Mouse (Mus musculus): ENCODE measurements at regions not wholly inside any gene's neighbourhood (a gene's known extent, or its start where the extent isn't known, plus 50 kb on each side); places are given as distances from the start of the nearest gene placed in this dataset.

- Histone ChIP-seq H3K36me3 (ENCODE audit: control insufficient read depth, insufficient read depth, low read length) (no peaks in the 10 kb centered on the region), H3K9me3 (ENCODE audit: control insufficient read depth, low read length) (no peaks in the 10 kb centered on the region), H3K27me3 (ENCODE audit: control insufficient read depth, insufficient read depth, low read depth, low read length) (no peaks in the 10 kb centered on the region), H3K27ac (ENCODE audit: low read length) (no peak overlapping the region), H3K4me1 (replicated peaks; ENCODE audit: control insufficient read depth, insufficient read depth, low read length) (no peaks in the 10 kb centered on the region), H3K4me2 (ENCODE audit: low read depth, low read length) (no peak overlapping the region), H3K9ac (ENCODE audit: low read length) (no peak overlapping the region), H3K4me3 (ENCODE audit: low read length) (no peak overlapping the region)
- WGBS, result 57% methylated on average over 6 of the region's 6 CpGs
- ATAC-seq (ENCODE audit: low read depth), result no peak
Measured at GRCm38 (mm10) chr2:75406721-75407455, 252.2 kb upstream of the Hnrnpa3 start.

DNA sequence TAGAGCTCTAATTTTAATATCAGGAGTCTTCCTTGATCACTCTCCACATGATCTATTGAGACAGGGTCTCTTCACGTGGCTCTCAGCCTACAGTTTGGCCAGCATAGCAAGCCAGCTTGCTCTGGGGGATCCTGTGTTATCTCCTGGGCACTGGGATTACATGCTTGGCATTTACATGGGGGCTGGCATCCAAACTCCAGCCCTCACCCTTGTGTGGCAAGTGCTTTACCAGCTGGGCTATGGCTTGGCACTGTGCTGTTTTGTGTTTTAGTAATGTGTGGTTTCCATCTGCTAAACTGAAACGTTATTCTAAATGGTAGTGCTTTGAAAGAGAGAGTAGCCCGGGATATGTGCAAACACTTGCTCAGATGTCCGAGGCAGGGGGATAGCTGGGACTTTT lies 251.5 kb upstream of the Hnrnpa3 start:
- no peaks in the 10 kb centered on the region for H3K9me3 ChIP-seq (ENCODE audit: control insufficient read depth, low read length)
- H3K4me1 ChIP-seq (replicated peaks; ENCODE audit: control insufficient read depth, insufficient read depth, low read length), result no peaks in the 10 kb centered on the region
- 70% methylated on average over 4 of the region's 4 CpGs for WGBS
- H3K27me3 ChIP-seq (ENCODE audit: control insufficient read depth, insufficient read depth, low read depth, low read length), result no peaks in the 10 kb centered on the region
- H3K4me2 ChIP-seq (ENCODE audit: low read depth, low read length), result no peak overlapping the region
- no peak overlapping the region for H3K4me3 ChIP-seq (ENCODE audit: low read length)
- no peaks in the 10 kb centered on the region for H3K36me3 ChIP-seq (ENCODE audit: control insufficient read depth, insufficient read depth, low read length)
- ATAC-seq (ENCODE audit: low read depth), result no peak
- H3K9ac ChIP-seq (ENCODE audit: low read length), result no peak overlapping the region
- H3K27ac ChIP-seq (ENCODE audit: low read length), result no peak overlapping the region

GRCm38 (mm10) chr2:75408016-75408415 lies 251.0 kb upstream of the Hnrnpa3 start:
- no peaks in the 10 kb centered on the region for H3K27me3 ChIP-seq (ENCODE audit: control insufficient read depth, insufficient read depth, low read depth, low read length)
- no peaks in the 10 kb centered on the region for H3K36me3 ChIP-seq (ENCODE audit: control insufficient read depth, insufficient read depth, low read length)
- ATAC-seq (ENCODE audit: low read depth), result no peak
- H3K4me1 ChIP-seq (replicated peaks; ENCODE audit: control insufficient read depth, insufficient read depth, low read length), result no peaks in the 10 kb centered on the region
- H3K4me2 ChIP-seq (ENCODE audit: low read depth, low read length), result no peak overlapping the region
- H3K9me3 ChIP-seq (ENCODE audit: control insufficient read depth, low read length), result no peaks in the 10 kb centered on the region
- H3K9ac ChIP-seq (ENCODE audit: low read length), result no peak overlapping the region
- no peak overlapping the region for H3K4me3 ChIP-seq (ENCODE audit: low read length)
- H3K27ac ChIP-seq (ENCODE audit: low read length), result no peak overlapping the region
- WGBS, result 89% methylated on average over 2 of the region's 2 CpGs

- Histone ChIP-seq H3K9ac (ENCODE audit: low read length) (no peak overlapping the region), H3K4me1 (replicated peaks; ENCODE audit: control insufficient read depth, insufficient read depth, low read length) (no peaks in the 10 kb centered on the region), H3K27me3 (ENCODE audit: control insufficient read depth, insufficient read depth, low read depth, low read length) (no peaks in the 10 kb centered on the region), H3K4me3 (ENCODE audit: low read length) (no peak overlapping the region), H3K4me2 (ENCODE audit: low read depth, low read length) (no peak overlapping the region), H3K36me3 (ENCODE audit: control insufficient read depth, insufficient read depth, low read length) (no peaks in the 10 kb centered on the region), H3K27ac (ENCODE audit: low read length) (no peak overlapping the region), H3K9me3 (ENCODE audit: control insufficient read depth, low read length) (no peaks in the 10 kb centered on the region)
- 89% methylated on average over 7 of the region's 7 CpGs for WGBS
- no peak for ATAC-seq (ENCODE audit: low read depth)
Measured at GRCm38 (mm10) chr2:75409806-75410205, 249.3 kb upstream of the Hnrnpa3 start.

DNA sequence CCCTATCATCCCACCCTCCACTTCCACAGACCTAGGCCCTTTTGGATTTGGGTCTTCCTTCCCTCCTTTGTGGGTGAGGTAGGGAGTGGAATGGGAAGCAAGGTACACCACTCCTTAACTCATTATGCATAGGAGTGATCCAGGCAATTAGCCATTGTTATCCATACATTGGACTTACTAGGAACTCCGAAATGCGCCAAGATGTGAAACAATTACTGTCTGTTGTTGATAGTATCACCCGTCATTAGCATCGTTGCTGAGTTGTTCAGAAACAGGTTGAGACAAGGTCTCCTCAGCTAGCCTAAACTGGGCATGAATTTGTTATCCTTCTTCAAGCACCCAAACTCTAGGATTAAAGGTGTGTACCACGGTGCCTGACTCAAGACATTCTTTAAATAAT lies 246.3 kb upstream of the Hnrnpa3 start:
- Histone ChIP-seq H3K9ac (ENCODE audit: low read length) (no peak overlapping the region), H3K27ac (ENCODE audit: low read length) (no peak overlapping the region), H3K9me3 (ENCODE audit: control insufficient read depth, low read length) (no peaks in the 10 kb centered on the region), H3K4me3 (ENCODE audit: low read length) (no peak overlapping the region), H3K4me1 (replicated peaks; ENCODE audit: control insufficient read depth, insufficient read depth, low read length) (no peaks in the 10 kb centered on the region), H3K36me3 (ENCODE audit: control insufficient read depth, insufficient read depth, low read length) (no peaks in the 10 kb centered on the region), H3K27me3 (ENCODE audit: control insufficient read depth, insufficient read depth, low read depth, low read length) (no peaks in the 10 kb centered on the region), H3K4me2 (ENCODE audit: low read depth, low read length) (no peak overlapping the region)
- WGBS, result 92% methylated on average over 5 of the region's 5 CpGs
- ATAC-seq (ENCODE audit: low read depth), result no peak

GRCm38 (mm10) chr2:75418689-75419088 lies 240.4 kb upstream of the Hnrnpa3 start:
- Histone ChIP-seq H3K27me3 (ENCODE audit: control insufficient read depth, insufficient read depth, low read depth, low read length) (peaks cover under 1% of the 10 kb centered on the region; the same call in 1 of the 2 replicates), H3K4me1 (replicated peaks; ENCODE audit: control insufficient read depth, insufficient read depth, low read length) (no peaks in the 10 kb centered on the region), H3K9ac (ENCODE audit: low read length) (no peak overlapping the region), H3K36me3 (ENCODE audit: control insufficient read depth, insufficient read depth, low read length) (no peaks in the 10 kb centered on the region), H3K9me3 (ENCODE audit: control insufficient read depth, low read length) (no peaks in the 10 kb centered on the region), H3K4me2 (ENCODE audit: low read depth, low read length) (no peak overlapping the region), H3K4me3 (ENCODE audit: low read length) (no peak overlapping the region), H3K27ac (ENCODE audit: low read length) (no peak overlapping the region)
- no peak for ATAC-seq (ENCODE audit: low read depth)
- WGBS, result 74% methylated on average over 2 of the region's 2 CpGs

DNA sequence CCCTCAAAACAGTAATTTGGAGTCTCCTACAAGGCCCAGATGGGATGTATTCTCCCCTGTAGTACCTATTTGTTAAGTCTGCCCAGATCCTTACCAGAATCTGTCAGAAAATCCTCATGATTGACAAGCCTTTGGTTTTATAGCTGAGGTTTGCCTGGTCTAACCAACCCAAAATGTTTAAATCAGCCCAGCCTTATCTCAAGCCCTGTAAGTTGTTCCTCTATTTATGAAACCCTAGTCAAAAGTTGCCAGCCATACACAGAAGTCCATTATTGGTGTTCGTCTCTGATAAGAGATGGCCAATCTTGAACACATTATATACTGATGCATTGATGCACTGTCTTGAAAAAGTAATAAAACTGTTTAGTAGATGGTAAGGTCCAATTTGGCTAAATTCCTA lies 239.9 kb upstream of the Hnrnpa3 start:
- no peak overlapping the region for H3K27ac ChIP-seq (ENCODE audit: low read length)
- 80% methylated on average over 1 of the region's 1 CpGs for WGBS
- ATAC-seq (ENCODE audit: low read depth), result no peak

GRCm38 (mm10) chr2:75422798-75423685 lies 236.0 kb upstream of the Hnrnpa3 start:
- Histone ChIP-seq H3K4me1 (replicated peaks; ENCODE audit: control insufficient read depth, insufficient read depth, low read length) (no peaks in the 10 kb centered on the region), H3K4me2 (ENCODE audit: low read depth, low read length) (no peak overlapping the region), H3K4me3 (ENCODE audit: low read length) (no peak overlapping the region), H3K9me3 (ENCODE audit: control insufficient read depth, low read length) (no peaks in the 10 kb centered on the region), H3K36me3 (ENCODE audit: control insufficient read depth, insufficient read depth, low read length) (no peaks in the 10 kb centered on the region), H3K9ac (ENCODE audit: low read length) (no peak overlapping the region), H3K27me3 (ENCODE audit: control insufficient read depth, insufficient read depth, low read depth, low read length) (peaks cover 4% of the 10 kb centered on the region; the same call in 1 of the 2 replicates), H3K27ac (ENCODE audit: low read length) (no peak overlapping the region)
- WGBS, result 75% methylated on average over 20 of the region's 20 CpGs
- no peak for ATAC-seq (ENCODE audit: low read depth)

More for the DNA sequence above, 239.9 kb upstream of the Hnrnpa3 start:
- Histone ChIP-seq H3K9ac (ENCODE audit: low read length) (no peak overlapping the region), H3K27me3 (ENCODE audit: control insufficient read depth, insufficient read depth, low read depth, low read length) (peaks cover 4% of the 10 kb centered on the region; the same call in 1 of the 2 replicates), H3K4me2 (ENCODE audit: low read depth, low read length) (no peak overlapping the region), H3K36me3 (ENCODE audit: control insufficient read depth, insufficient read depth, low read length) (no peaks in the 10 kb centered on the region), H3K4me1 (replicated peaks; ENCODE audit: control insufficient read depth, insufficient read depth, low read length) (no peaks in the 10 kb centered on the region), H3K4me3 (ENCODE audit: low read length) (no peak overlapping the region), H3K9me3 (ENCODE audit: control insufficient read depth, low read length) (no peaks in the 10 kb centered on the region)

GRCm38 (mm10) chr2:75423872-75424271 lies 235.2 kb upstream of the Hnrnpa3 start:
- Histone ChIP-seq H3K4me2 (ENCODE audit: low read depth, low read length) (no peak overlapping the region), H3K36me3 (ENCODE audit: control insufficient read depth, insufficient read depth, low read length) (no peaks in the 10 kb centered on the region), H3K9ac (ENCODE audit: low read length) (no peak overlapping the region), H3K4me1 (replicated peaks; ENCODE audit: control insufficient read depth, insufficient read depth, low read length) (no peaks in the 10 kb centered on the region), H3K4me3 (ENCODE audit: low read length) (no peak overlapping the region), H3K9me3 (ENCODE audit: control insufficient read depth, low read length) (no peaks in the 10 kb centered on the region), H3K27me3 (ENCODE audit: control insufficient read depth, insufficient read depth, low read depth, low read length) (peaks cover 4% of the 10 kb centered on the region; the same call in 1 of the 2 replicates), H3K27ac (ENCODE audit: low read length) (no peak overlapping the region)
- WGBS, result 39% methylated on average over 5 of the region's 5 CpGs
- no peak for ATAC-seq (ENCODE audit: low read depth)

Data from lung, embryonic 16.5 days (tissue).